Mouse (Mus musculus) natural killer cell, adult 2 months (primary cell): ENCODE data around the gene Hnrnpll.

Experiments used
- DNase-seq, 2 experiments: peaks; one replicate each; pipeline ENCODE4 v3.0.0; 2022; ENCODE audit warnings: low spot score in 2 of 2

The Hnrnpll gene

GRCm38 (mm10) chr17:79999631-80000030 lies 62.5 kb downstream of the Hnrnpll start:
- DNase-seq: no peak

GRCm38 (mm10) chr17:79998986-79999385 lies 63.1 kb downstream of the Hnrnpll start:
- DNase-seq: no peak

- DNase-seq: no peak
Measured at GRCm38 (mm10) chr17:79995091-79995691, 66.9 kb downstream of the Hnrnpll start.

GRCm38 (mm10) chr17:79992114-79992513 lies 70.0 kb downstream of the Hnrnpll start:
- DNase-seq: no peak

GRCm38 (mm10) chr17:79991166-79991958 lies 70.8 kb downstream of the Hnrnpll start:
- DNase-seq: no peak

- no peak for DNase-seq
Measured at GRCm38 (mm10) chr17:79990161-79990560, 72.0 kb downstream of the Hnrnpll start.

- DNase-seq: no peak
Measured at GRCm38 (mm10) chr17:79984450-79984849, 77.7 kb downstream of the Hnrnpll start.

GRCm38 (mm10) chr17:79982955-79983529 lies 79.1 kb downstream of the Hnrnpll start:
- DNase-seq: no peak

GRCm38 (mm10) chr17:79982548-79982947 lies 79.6 kb downstream of the Hnrnpll start:
- no peak for DNase-seq

GRCm38 (mm10) chr17:79981758-79982481 lies 80.2 kb downstream of the Hnrnpll start:
- DNase-seq: no peak

- DNase-seq: no peak
Measured at GRCm38 (mm10) chr17:79981348-79981747, 80.8 kb downstream of the Hnrnpll start.

- DNase-seq: no peak
Measured at GRCm38 (mm10) chr17:79980421-79981120, 81.6 kb downstream of the Hnrnpll start.
